Mouse (Mus musculus): ENCODE measurements around the gene Gkn2.

The Gkn2 gene

GRCm38 (mm10) chr6:87399886-87400566 is 26.9 kb downstream of the Gkn2 start:
- no peak for DNase-seq (ENCODE audit: low read depth, low spot score)

DNA sequence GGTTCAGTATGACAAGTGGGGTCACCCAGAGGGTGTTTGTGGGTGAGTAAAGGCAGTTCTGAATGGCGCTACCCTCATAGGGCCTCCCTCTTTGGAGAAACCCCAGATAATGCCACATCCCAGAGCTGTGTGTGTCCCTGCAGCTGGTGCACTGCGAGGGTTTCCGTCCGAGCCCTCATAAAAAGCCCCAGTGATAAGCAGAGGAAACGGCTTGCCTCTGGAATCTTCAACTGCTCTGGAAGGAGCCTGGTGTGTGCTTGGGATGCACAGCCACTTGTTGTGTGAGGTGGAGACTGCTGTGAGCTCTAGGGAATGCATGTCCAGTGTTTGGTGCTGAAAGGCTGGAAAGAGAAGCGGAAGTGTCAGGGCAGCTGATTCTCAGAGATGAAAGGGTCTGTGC is 28.3 kb downstream of the Gkn2 start:
- DNase-seq (ENCODE audit: low read depth, low spot score), result no peak

DNA sequence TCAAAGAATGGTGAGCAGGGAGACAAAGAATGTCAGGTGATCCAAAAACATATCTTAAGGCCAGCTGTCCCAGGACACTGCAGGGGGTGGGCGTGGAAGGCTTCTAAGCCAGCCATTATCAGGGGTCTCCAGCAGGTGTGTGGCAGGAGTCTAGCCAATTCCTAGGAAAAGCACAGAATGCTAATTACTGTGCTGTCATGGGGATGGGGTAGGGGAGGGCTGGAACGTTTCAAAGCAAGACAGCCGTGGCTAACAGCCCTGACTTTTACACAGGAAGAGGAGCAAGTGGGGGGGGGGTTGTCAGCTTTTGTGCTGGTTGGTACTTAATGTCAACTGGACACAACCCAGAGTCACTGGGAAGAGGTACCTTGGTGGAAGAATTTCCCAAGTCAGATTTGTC is 38.9 kb downstream of the Gkn2 start:
- no peak for DNase-seq (ENCODE audit: low read depth, low spot score)

DNA sequence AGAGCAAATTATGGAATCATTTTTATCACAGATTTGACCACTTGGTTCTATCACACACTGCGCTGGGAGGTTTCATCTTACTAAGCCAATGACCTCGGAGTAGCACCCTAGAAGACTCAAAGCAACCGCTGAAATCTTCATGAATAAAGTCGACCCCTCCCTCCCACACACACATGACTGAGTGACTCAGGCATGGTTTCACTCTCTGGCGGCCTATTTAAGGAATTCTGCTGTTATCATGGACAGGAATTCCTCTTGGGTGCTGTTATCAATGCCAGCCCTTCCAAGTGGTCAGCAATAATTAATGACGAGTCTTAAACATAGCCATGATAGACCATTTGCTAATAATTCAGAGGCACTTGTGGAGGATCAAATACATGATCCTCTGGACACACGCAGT is 49.1 kb downstream of the Gkn2 start:
- DNase-seq (ENCODE audit: low read depth, low spot score), result no peak

DNA sequence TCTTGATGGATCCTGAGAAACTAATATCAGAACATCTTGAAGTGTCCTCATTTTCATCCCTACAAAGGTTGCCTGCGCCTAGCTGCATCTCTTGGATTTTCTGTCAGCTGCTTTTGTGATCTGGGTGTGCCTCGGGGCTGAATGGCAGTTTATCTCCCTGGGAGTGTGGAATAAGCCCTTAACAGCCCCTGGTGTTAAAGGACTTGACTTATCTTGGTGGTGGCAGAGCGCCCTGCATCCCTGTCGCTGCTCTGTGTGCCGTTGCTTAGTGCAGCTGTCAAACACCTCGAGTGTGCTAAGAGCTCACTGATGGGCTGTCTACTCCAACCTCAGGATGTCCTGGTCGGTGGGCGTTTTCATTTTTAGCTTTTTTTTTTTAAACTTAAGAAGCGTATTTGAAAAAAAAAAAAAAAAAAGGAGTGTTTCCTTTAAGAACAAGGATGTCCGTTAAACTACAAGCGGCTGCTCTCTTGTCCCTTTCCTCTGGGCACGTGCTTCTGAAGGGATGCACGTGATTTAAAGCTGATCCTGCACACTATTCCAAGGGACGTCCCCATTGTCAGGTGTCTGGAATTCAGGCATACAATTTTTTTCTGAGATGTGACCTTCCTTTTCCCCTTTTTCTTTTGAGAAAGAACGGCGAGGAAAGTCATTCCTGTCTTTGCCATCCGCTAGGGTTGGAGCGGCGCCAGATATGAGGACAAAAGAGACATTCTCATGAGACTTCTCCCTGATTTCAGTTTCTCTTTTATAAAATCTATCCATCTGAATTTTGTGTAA is 51.1 kb downstream of the Gkn2 start:
- no peak for DNase-seq (ENCODE audit: low read depth, low spot score)

- no peak for DNase-seq (ENCODE audit: low read depth, low spot score)
Measured at GRCm38 (mm10) chr6:87426954-87427353, 53.8 kb downstream of the Gkn2 start.

DNA sequence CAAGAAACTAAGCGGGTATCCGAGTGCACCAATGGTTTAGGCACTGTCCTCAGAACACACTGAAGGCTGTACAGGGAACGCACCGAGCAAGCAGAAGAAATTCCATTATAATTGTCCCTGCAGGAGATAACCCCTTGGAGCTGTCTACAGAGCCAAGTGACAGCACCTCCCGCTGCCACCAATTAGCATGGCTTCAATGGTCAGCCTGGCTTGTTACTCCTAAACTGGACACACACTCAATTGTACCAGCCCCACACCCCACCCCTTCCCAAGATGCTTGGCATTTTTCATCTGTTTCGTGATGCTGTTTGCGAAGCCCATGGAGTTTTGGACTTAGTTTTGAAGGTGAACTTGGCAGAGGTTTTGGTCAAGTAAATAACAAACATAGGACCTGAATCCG is 54.5 kb downstream of the Gkn2 start:
- DNase-seq (ENCODE audit: low read depth, low spot score), result no peak

GRCm38 (mm10) chr6:87428487-87429044 is 55.4 kb downstream of the Gkn2 start, which contains the start of gene Bmp10:
Gene Bmp10, plus strand, starts transcription at chr6:87428994.
- DNase-seq (ENCODE audit: low read depth, low spot score), result no peak

Measured in retina, adult 2 months (tissue).